Mouse (Mus musculus) thymus, postnatal 0 days (tissue): ENCODE data around the gene Capn8. TPM values are rescaled to one million over a fixed set of nuclear protein-coding genes. Genes with fewer than 3 reads are reported as not detected.

Source experiments
- DNase-seq: peaks from one replicate; pipeline ENCODE4 v3.0.0-alpha.2; 2015; ENCODE audit warnings: low spot score
- polyA plus RNA-seq: library from polyadenylated mRNA; unstranded; fragments of >200 nt; fragmentation: Nextera tagmentation; extraction: Ambion mirVana; gene quantifications from 2 replicates; pipeline ENCODE4 v1.2.1, GENCODE M21; 2015

Gene Capn8
- polyA plus RNA-seq, result 0.18 and 0.21 TPM in 2 replicates

- peak; percentile 35 for DNase-seq
Observed at GRCm38 (mm10) chr1:182564408-182565120, at the start of gene Capn8. Capn8 (plus strand) TSS chr1:182565007.

GRCm38 (mm10) chr1:182516758-182517676 lies 47.8 kb upstream of the Capn8 start, which contains the start of gene Capn2:
Capn2 (minus strand) TSS chr1:182517608.
- DNase-seq, result peak; percentile 65

GRCm38 (mm10) chr1:182517677-182518011 lies 47.2 kb upstream of the Capn8 start:
- DNase-seq, result no peak

GRCm38 (mm10) chr1:182518143-182518680 lies 46.6 kb upstream of the Capn8 start:
- no peak for DNase-seq

- DNase-seq, result no peak
Observed at GRCm38 (mm10) chr1:182518811-182519210, 46.0 kb upstream of the Capn8 start.

GRCm38 (mm10) chr1:182519341-182519740 lies 45.5 kb upstream of the Capn8 start:
- no peak for DNase-seq

GRCm38 (mm10) chr1:182520091-182520937 lies 44.5 kb upstream of the Capn8 start:
- peak; percentile 76 for DNase-seq

- peak; percentile 56 for DNase-seq
Observed at GRCm38 (mm10) chr1:182520938-182521500, 43.8 kb upstream of the Capn8 start.

- no peak for DNase-seq
Observed at GRCm38 (mm10) chr1:182522961-182523360, 41.8 kb upstream of the Capn8 start.

- DNase-seq, result no peak
Observed at GRCm38 (mm10) chr1:182523692-182524091, 41.1 kb upstream of the Capn8 start.

GRCm38 (mm10) chr1:182525601-182526000 lies 39.2 kb upstream of the Capn8 start:
- DNase-seq, result no peak

GRCm38 (mm10) chr1:182527261-182527766 lies 37.5 kb upstream of the Capn8 start:
- no peak for DNase-seq

GRCm38 (mm10) chr1:182527921-182528858 lies 36.6 kb upstream of the Capn8 start:
- peak; percentile 46 for DNase-seq

- DNase-seq, result no peak
Observed at GRCm38 (mm10) chr1:182533583-182533982, 31.2 kb upstream of the Capn8 start.

GRCm38 (mm10) chr1:182535080-182535481 lies 29.7 kb upstream of the Capn8 start:
- no peak for DNase-seq

- DNase-seq, result peak; percentile 89
Observed at GRCm38 (mm10) chr1:182539023-182539940, 25.5 kb upstream of the Capn8 start.

GRCm38 (mm10) chr1:182542110-182542509 lies 22.7 kb upstream of the Capn8 start:
- no peak for DNase-seq

GRCm38 (mm10) chr1:182543136-182543535 lies 21.7 kb upstream of the Capn8 start:
- DNase-seq, result no peak
